8 mouse cellular contexts compared by ENCODE assay signal in the genomic region with DNA sequence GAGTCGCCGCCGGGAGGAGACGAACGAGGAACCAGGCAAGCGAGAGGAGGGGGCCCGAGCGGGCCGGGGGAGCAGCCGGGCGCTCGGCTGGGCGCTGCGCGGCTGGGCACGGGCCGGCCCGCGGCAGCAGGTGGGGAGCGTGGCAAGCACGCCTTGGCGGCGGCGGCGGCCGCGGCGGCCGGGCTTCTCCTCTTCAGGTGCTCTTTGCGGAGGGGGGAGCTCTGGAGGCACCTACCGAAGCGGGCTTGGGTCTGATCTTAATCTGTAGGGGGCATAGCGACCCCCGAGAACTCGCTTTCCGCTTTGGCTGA. TPM values are rescaled to one million over a fixed set of nuclear protein-coding genes. Genes with fewer than 3 reads are reported as not detected.
A peak's percentile ranks its signal among the peaks of the same experiment; 100 is the strongest.
DNase-seq lines count a peak whose midpoint lies in the region; ATAC-seq and TF ChIP-seq lines count a peak whose summit lies in the region.

No protein-coding gene starts in this region.

- no peak for DNase-seq in heart, postnatal 14 days
- DNase-seq in MEL (ENCODE audit: low read depth, low spot score): no peak
- DNase-seq in midbrain, embryonic 10.5 days (ENCODE audit: low spot score): no peak
- DNase-seq in adipocyte (ENCODE audit: low spot score): no peak
- DNase-seq in frontal cortex, postnatal 10 days (ENCODE audit: low spot score in 2 of 2): no peak
- no peak for DNase-seq in ovary, postnatal 10 days (ENCODE audit: low spot score)

- peaks cover 3% of the 10 kb centered on the region; the same call in 1 of the 2 replicates for H3K36me3 ChIP-seq in heart, embryonic 15.5 days
- H3K36me3 ChIP-seq in MEL (ENCODE audit: control insufficient read depth in 1 of 2, insufficient read depth in 2 of 2, low read length in 2 of 2): peaks cover 8 to 18% of the 10 kb centered on the region in 2 experiments; a peak in 3 of 4 replicates
- H3K36me3 ChIP-seq in hindbrain, embryonic 12.5 days: peaks cover 10% of the 10 kb centered on the region; the same call in 1 of the 2 replicates
- peaks cover 41% of the 10 kb centered on the region for H3K36me3 ChIP-seq in midbrain, embryonic 10.5 days

- H3K4me1 ChIP-seq in heart, embryonic 15.5 days (replicated peaks): peaks cover 18% of the 10 kb centered on the region
- H3K4me1 ChIP-seq in MEL (ENCODE audit: control insufficient read depth in 1 of 2, insufficient read depth in 2 of 2, low read length in 2 of 2): peaks cover 7 to 10% of the 10 kb centered on the region in 2 experiments; a peak in 3 of 4 replicates
- H3K4me1 ChIP-seq in hindbrain, embryonic 12.5 days: peaks cover 11% of the 10 kb centered on the region
- H3K4me1 ChIP-seq in midbrain, embryonic 10.5 days: peaks cover 32% of the 10 kb centered on the region

- peaks cover 15% of the 10 kb centered on the region for H3K79me2 ChIP-seq in MEL (ENCODE audit: control insufficient read depth, insufficient read depth, low read length, poor library complexity)

- peak overlapping the region; percentile 87 for H3K9ac ChIP-seq in heart, embryonic 15.5 days
- H3K9ac ChIP-seq in MEL (ENCODE audit: control insufficient read depth, low read depth, low read length, poor library complexity, severe bottlenecking): peak overlapping the region; percentile 90
- peak overlapping the region; percentile 89 for H3K9ac ChIP-seq in hindbrain, embryonic 12.5 days

- no peak for TF ChIP-seq EP300 in MEL (IDR thresholded peaks at IDR 0.05; ENCODE audit: low read depth in 1 of 2, low read length in 2 of 2)

- 0 out of 4 replicates have a peak, but pooled peaks of 1 of the 2 experiments have one; percentile 2 for TF ChIP-seq POLR2A in MEL (IDR thresholded peaks at IDR 0.05; ENCODE audit: control insufficient read depth in 1 of 2, insufficient read depth in 1 of 2, low read depth in 1 of 2, low read length in 2 of 2, poor library complexity in 1 of 2)

- TF ChIP-seq RAD21 in MEL (IDR thresholded peaks at IDR 0.05; ENCODE audit: low read depth, low read length): no peak

- H3K4me2 ChIP-seq in heart, embryonic 15.5 days: peak overlapping the region; percentile 93
- peak overlapping the region; percentile 78 for H3K4me2 ChIP-seq in hindbrain, embryonic 12.5 days (replicated peaks)

- peak; percentile 68 for ATAC-seq in heart, embryonic 15.5 days (replicated peaks; ENCODE audit: insufficient number of reproducible peaks, insufficient read depth, low FRiP score, low read depth)
- ATAC-seq in hindbrain, embryonic 12.5 days (ENCODE audit: low FRiP score): peak; percentile 86

- H3K9me3 ChIP-seq in heart, embryonic 15.5 days (replicated peaks): no peaks in the 10 kb centered on the region
- H3K9me3 ChIP-seq in MEL (replicated peaks; ENCODE audit: insufficient read depth, low read length): no peaks in the 10 kb centered on the region
- H3K9me3 ChIP-seq in hindbrain, embryonic 12.5 days (replicated peaks): no peaks in the 10 kb centered on the region
- H3K9me3 ChIP-seq in midbrain, embryonic 10.5 days (replicated peaks): no peaks in the 10 kb centered on the region

- under 1% methylated on average over 36 of the region's 36 CpGs for WGBS in heart, embryonic 15.5 days
- WGBS in hindbrain, embryonic 12.5 days: 0% methylated on average over 27 of the region's 36 CpGs
- under 1% methylated on average over 36 of the region's 36 CpGs for WGBS in midbrain, embryonic 10.5 days

- intact Hi-C loops in heart, postnatal 14 days (cut with DNase I): loop anchor here (5.0 kb wide), 1 partner anchor 38 kb away; no protein-coding TSS in a partner anchor

- H3K27ac ChIP-seq in heart, embryonic 15.5 days: peak overlapping the region; percentile 97
- peak overlapping the region; percentile 11 for H3K27ac ChIP-seq in MEL (ENCODE audit: control insufficient read depth, low read depth, low read length)
- peak overlapping the region; percentile 94 for H3K27ac ChIP-seq in hindbrain, embryonic 12.5 days
- peak overlapping the region; percentile 99 for H3K27ac ChIP-seq in midbrain, embryonic 10.5 days (replicated peaks)

- H3K4me3 ChIP-seq in heart, embryonic 15.5 days: peak overlapping the region; percentile 83
- peak overlapping the region; percentile 89 to 92 for H3K4me3 ChIP-seq in MEL (ENCODE audit: control insufficient read depth in 1 of 2, insufficient read depth in 1 of 2, low read depth in 2 of 2, low read length in 2 of 2)
- peak overlapping the region; percentile 90 for H3K4me3 ChIP-seq in hindbrain, embryonic 12.5 days
- H3K4me3 ChIP-seq in midbrain, embryonic 10.5 days: peak overlapping the region; percentile 96

- TF ChIP-seq CTCF in MEL (IDR thresholded peaks at IDR 0.05 in 2 of 3, conservative IDR thresholded peaks at IDR 0.05 in 1 of 3; ENCODE audit: control insufficient read depth in 1 of 3, insufficient read depth in 1 of 3, low read depth in 2 of 3, low read length in 3 of 3, poor library complexity in 1 of 3, severe bottlenecking in 1 of 3): no peak

- no peaks in the 10 kb centered on the region for H3K27me3 ChIP-seq in heart, embryonic 15.5 days
- H3K27me3 ChIP-seq in MEL (ENCODE audit: control insufficient read depth in 1 of 2, insufficient read depth in 2 of 2, low read length in 2 of 2): peaks cover 8 to 12% of the 10 kb centered on the region in 2 experiments
- H3K27me3 ChIP-seq in hindbrain, embryonic 12.5 days: peaks cover 11% of the 10 kb centered on the region; the same call in 1 of the 2 replicates
- H3K27me3 ChIP-seq in midbrain, embryonic 10.5 days (ENCODE audit: low read depth, poor library complexity, severe bottlenecking): peaks cover 26% of the 10 kb centered on the region

TF ChIP-seq in MEL, 35 proteins besides CTCF, POLR2A, EP300 and RAD21:
- TF ChIP-seq MYB (IDR thresholded peaks at IDR 0.05; ENCODE audit: low read depth, low read length) (no peak), POLR2AphosphoS2 (IDR thresholded peaks at IDR 0.05; ENCODE audit: low read length) (no peak), TCF12 (IDR thresholded peaks at IDR 0.05; ENCODE audit: low read depth, low read length) (no peak), MYC (IDR thresholded peaks at IDR 0.05; ENCODE audit: low read depth, low read length) (no peak), UBTF (IDR thresholded peaks at IDR 0.05; ENCODE audit: borderline replicate concordance, insufficient read depth, low read depth, low read length) (0 out of 2 replicates have a peak, but pooled peaks have one; percentile 1), ZC3H11A (IDR thresholded peaks at IDR 0.05; ENCODE audit: low read depth, low read length) (no peak), MAX (IDR thresholded peaks at IDR 0.05; ENCODE audit: low read length) (no peak)
TF ChIP-seq in MEL: peak in this region for 1.

RNA-seq across cellular contexts. Expression of a gene that starts 1.0 kb away (rescaled TPM):
- polyA plus RNA-seq in heart, embryonic 15.5 days (2015; fragmentation: Nextera tagmentation; extraction: Ambion mirVana): 12.4 and 14.1 TPM in 2 replicates
- 10 to 100 TPM; 38.5 to 38.9 TPM for total RNA-seq in heart, postnatal 14 days (2021)
- total RNA-seq in MEL (2012; rRNA removed): 24.9 and 25.7 TPM in 2 replicates
- 10 to 100 TPM; 33.9 to 74.6 TPM for polyA plus RNA-seq in MEL (2012; ENCODE audit: insufficient read depth in 1 of 2, insufficient read length in 2 of 2, low read depth in 1 of 2, low replicate concordance in 2 of 2, missing spikeins in 1 of 2)
- polyA plus RNA-seq in hindbrain, embryonic 12.5 days (2016; fragmentation: Nextera tagmentation; extraction: Ambion mirVana): 26.9 and 27.9 TPM in 2 replicates
- 20.0 and 20.3 TPM in 2 replicates for polyA plus RNA-seq in midbrain, embryonic 10.5 days (2016; fragmentation: Nextera tagmentation; extraction: Ambion mirVana)

Comparison
In these comparisons a context has a peak if more than half of its experiments do, and no peak if none do; other contexts are left out.
1. H3K27ac ChIP-seq: peak in every context shown above with its lines; median percentile 99 in midbrain, embryonic 10.5 days; 97 in heart, embryonic 15.5 days; 94 in hindbrain, embryonic 12.5 days; 11 in MEL.